Mouse (Mus musculus) midbrain, postnatal 0 days (tissue): Measurements from ENCODE around the gene Gmppa. TPM values are rescaled to one million over a fixed set of nuclear protein-coding genes. Genes with fewer than 3 reads are reported as not detected.

Experiments used
- ATAC-seq: fragments of 200-750 bp; cut with Nextera tagmentation; 2 replicates; pipeline ENCODE4 v1.8.0; 2017; ENCODE audit warnings: moderate number of reproducible peaks, mild to moderate bottlenecking, moderate TSS enrichment, moderate library complexity; ENCODE audit not compliant: low FRiP score
- DNase-seq: peaks from one replicate; pipeline ENCODE4 v3.0.0-alpha.2; 2015; ENCODE audit warnings: low spot score
- H3K27ac ChIP-seq: fragments of 300-500 bp; sonication (generic); 2 replicates; pipeline ENCODE4 v1.5.1; 2014; ENCODE audit warnings: low read depth, mild to moderate bottlenecking, low read length, mixed read lengths
- H3K27me3 ChIP-seq: fragments of 300-500 bp; sonication (generic); 2 replicates; pipeline ENCODE4 v1.6.1; 2014; ENCODE audit warnings: low read length, control low read depth, mixed read lengths; ENCODE audit not compliant: insufficient read depth
- H3K36me3 ChIP-seq: fragments of 300-500 bp; sonication (generic); 2 replicates; pipeline ENCODE4 v1.6.1; 2014; ENCODE audit warnings: low read length, control low read depth, mixed read lengths; ENCODE audit not compliant: insufficient read depth
- H3K4me1 ChIP-seq: fragments of 300-500 bp; sonication (generic); 2 replicates; pipeline ENCODE4 v1.6.1; 2014; ENCODE audit warnings: mild to moderate bottlenecking, control low read depth, antibody characterized with exemption, low read length, mixed read lengths; ENCODE audit not compliant: insufficient read depth
- H3K4me2 ChIP-seq: fragments of 300-500 bp; sonication (generic); 2 replicates; pipeline ENCODE4 v1.6.1; 2014; ENCODE audit warnings: low read depth, mild to moderate bottlenecking, low read length, mixed read lengths; ENCODE audit not compliant: poor library complexity, severe bottlenecking
- H3K4me3 ChIP-seq: fragments of 300-500 bp; sonication (generic); 2 replicates; pipeline ENCODE4 v1.5.1; 2014; ENCODE audit warnings: low read depth, mild to moderate bottlenecking, low read length, moderate library complexity
- H3K9ac ChIP-seq: fragments of 300-500 bp; sonication (generic); replicated peaks from 2 replicates; pipeline ENCODE4 v1.6.1; 2014; ENCODE audit warnings: mild to moderate bottlenecking, low read length, moderate library complexity, mixed read lengths; ENCODE audit not compliant: poor library complexity, severe bottlenecking
- H3K9me3 ChIP-seq: fragments of 300-500 bp; sonication (generic); 2 replicates; pipeline ENCODE4 v1.6.1; 2016; ENCODE audit warnings: low read length, control low read depth
- CTCF ChIP-seq: IDR thresholded peaks from 2 replicates; pipeline ENCODE4 v1.5.1; 2016; ENCODE audit warnings: antibody characterized with exemption, mild to moderate bottlenecking
- WGBS: fragments of 180-500 bp; shearing (Covaris S2); extraction: QIAGEN DNeasy Blood & Tissue Kit; methylation state at CpG from one replicate; pipeline ENCODE4 v1.1.7; 2014; 5-methylcytosine and 5-hydroxymethylcytosine counted together
- polyA plus RNA-seq: library from polyadenylated mRNA; unstranded; fragments of >200 nt; fragmentation: Nextera tagmentation; extraction: Ambion mirVana; gene quantifications from 2 replicates; pipeline ENCODE4 v1.2.1, GENCODE M21; 2015
- total RNA-seq: library from RNA; depleted of rRNA; stranded (reverse); fragments of >200 nt; gene quantifications from 2 replicates; pipeline ENCODE4 v1.2.3, GENCODE M21; 2014

Gmppa gene
- total and polyA plus RNA-seq, 2 experiments from 2014 or later, result 67.4 to 77.1 TPM

- H3K4me1 ChIP-seq, result no peaks in the 10 kb centered on the region
- 60% methylated on average over 3 of the region's 3 CpGs for WGBS
- no peaks in the 10 kb centered on the region for H3K27me3 ChIP-seq
- peaks cover 33% of the 10 kb centered on the region; the same call in 1 of the 2 replicates for H3K36me3 ChIP-seq
- H3K4me2 ChIP-seq, result no peak overlapping the region
- H3K4me3 ChIP-seq, result no peak overlapping the region
- ATAC-seq (no peak), DNase-seq (peak; percentile 19)
- H3K9me3 ChIP-seq, result no peaks in the 10 kb centered on the region
- TF ChIP-seq CTCF, result peak; percentile 63
- no peak overlapping the region for H3K27ac ChIP-seq
- H3K9ac ChIP-seq, result no peak overlapping the region
These were observed 22.0 kb upstream of the Gmppa start for GRCm38 (mm10) chr1:75413749-75414148.

DNA sequence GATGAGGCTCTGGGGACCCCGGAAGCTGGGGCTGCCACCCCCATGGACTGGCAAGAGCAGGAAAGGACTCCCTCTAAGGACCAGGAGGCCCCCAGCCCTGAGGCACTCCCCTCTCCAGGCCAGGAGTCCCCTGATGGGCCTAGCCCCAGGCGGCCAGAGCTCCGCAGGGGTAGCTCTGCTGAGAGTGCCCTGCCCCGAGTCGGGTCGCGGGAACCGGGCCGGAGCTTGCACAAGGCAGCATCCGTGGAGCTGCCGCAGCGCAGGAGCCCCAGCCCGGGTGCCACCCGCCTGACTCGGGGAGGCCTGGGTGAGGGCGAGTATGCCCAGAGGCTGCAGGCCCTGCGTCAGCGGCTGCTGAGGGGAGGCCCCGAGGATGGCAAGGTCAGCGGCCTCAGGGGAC, 13.9 kb upstream of the Gmppa start:
- Histone ChIP-seq H3K9me3 (no peaks in the 10 kb centered on the region), H3K9ac (no peak overlapping the region), H3K4me2 (0 out of 2 replicates have a peak overlapping the region, but pooled peaks have one; percentile 46), H3K4me3 (peak overlapping the region; percentile 31; the same call in 1 of the 2 replicates), H3K27ac (no peak overlapping the region), H3K4me1 (no peaks in the 10 kb centered on the region; the same call in 1 of the 2 replicates), H3K27me3 (peaks cover 20% of the 10 kb centered on the region), H3K36me3 (0 out of 2 replicates have a peak, but pooled peaks cover 7% of the 10 kb centered on the region)
- TF ChIP-seq CTCF, result no peak
- 20% methylated on average over 20 of the region's 20 CpGs for WGBS
- no peak; the same call in 1 of the 2 replicates for ATAC-seq
- no peak for DNase-seq

DNA sequence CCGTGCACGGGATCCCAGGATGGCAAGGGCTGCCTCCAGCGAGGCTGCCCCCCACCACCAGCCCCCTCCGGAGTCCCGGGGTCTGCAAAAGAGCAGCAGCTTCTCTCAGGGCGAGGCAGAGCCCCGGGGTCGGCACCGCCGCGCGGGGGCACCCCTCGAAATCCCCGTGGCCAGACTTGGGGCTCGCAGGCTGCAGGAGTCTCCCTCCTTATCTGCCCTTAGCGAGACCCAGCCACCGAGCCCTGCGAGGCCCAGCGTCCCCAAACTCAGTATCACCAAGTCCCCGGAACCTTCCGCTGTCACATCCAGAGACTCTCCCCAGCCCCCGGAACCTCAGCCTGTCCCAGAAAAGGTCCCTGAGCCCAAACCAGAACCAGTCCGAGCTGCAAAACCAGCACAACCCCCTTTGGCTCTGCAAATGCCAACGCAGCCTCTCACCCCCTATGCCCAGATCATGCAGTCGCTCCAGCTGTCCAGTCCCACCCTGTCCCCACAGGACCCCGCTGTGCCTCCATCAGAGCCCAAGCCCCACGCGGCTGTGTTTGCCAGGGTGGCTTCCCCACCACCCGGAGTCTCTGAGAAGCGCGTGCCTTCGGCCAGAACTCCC, 13.4 kb upstream of the Gmppa start:
- H3K4me1 ChIP-seq, result no peaks in the 10 kb centered on the region; the same call in 1 of the 2 replicates
- 0 out of 2 replicates have a peak, but pooled peaks cover 3% of the 10 kb centered on the region for H3K36me3 ChIP-seq
- DNase-seq (no peak), ATAC-seq (no peak; the same call in 1 of the 2 replicates)
- H3K4me2 ChIP-seq, result peak overlapping the region; percentile 46
- H3K4me3 ChIP-seq, result peak overlapping the region; percentile 31
- peaks cover 20% of the 10 kb centered on the region for H3K27me3 ChIP-seq
- 9% methylated on average over 23 of the region's 32 CpGs for WGBS
- H3K27ac ChIP-seq, result no peak overlapping the region
- peak overlapping the region; percentile 44; the same call in 1 of the 2 replicates for H3K9ac ChIP-seq
- H3K9me3 ChIP-seq, result no peaks in the 10 kb centered on the region
- no peak for TF ChIP-seq CTCF

- ATAC-seq (no peak), DNase-seq (no peak)
- Histone ChIP-seq H3K9ac (peak overlapping the region; percentile 44; the same call in 1 of the 2 replicates), H3K4me2 (peak overlapping the region; percentile 46), H3K4me3 (peak overlapping the region; percentile 31), H3K4me1 (no peaks in the 10 kb centered on the region; the same call in 1 of the 2 replicates), H3K9me3 (no peaks in the 10 kb centered on the region), H3K27ac (peak overlapping the region; percentile 12; the same call in 1 of the 2 replicates), H3K36me3 (peaks cover 9% of the 10 kb centered on the region; the same call in 1 of the 2 replicates), H3K27me3 (peaks cover 20% of the 10 kb centered on the region)
- TF ChIP-seq CTCF, result no peak
- 4% methylated on average over 64 of the region's 71 CpGs for WGBS
These were observed 12.8 kb upstream of the Gmppa start for GRCm38 (mm10) chr1:75422823-75423471.

DNA sequence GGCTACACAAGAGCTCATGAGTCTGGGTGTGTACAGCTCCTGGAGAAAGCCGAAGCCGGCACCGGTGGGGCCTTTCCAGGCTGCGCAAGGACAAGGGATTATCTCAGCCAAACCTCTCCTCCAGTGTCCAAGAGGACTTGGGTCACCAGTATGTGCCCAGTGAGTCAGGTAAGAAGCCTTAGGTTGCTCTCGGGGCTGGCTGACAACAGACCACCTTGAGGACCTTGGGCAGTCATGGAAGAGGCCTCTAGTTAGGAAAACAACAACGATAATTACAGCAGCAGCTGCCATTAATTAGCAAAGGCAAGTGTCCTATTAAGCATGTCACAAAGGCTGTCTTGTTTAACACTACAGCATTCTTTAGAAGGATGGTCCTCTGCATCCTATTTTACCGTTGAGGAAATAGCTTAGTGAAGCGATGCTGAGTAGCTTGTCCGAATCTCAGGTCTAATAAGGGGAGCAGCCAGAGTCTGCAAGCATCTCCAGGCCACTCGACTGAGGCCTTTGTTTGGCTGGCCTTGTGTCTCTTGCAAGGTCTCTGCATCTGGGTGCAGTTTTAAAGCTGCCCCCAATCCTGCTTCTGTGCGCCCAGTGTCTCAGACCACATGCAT, 11.8 kb upstream of the Gmppa start:
- no peak for DNase-seq
- H3K27me3 ChIP-seq, result peaks cover 20% of the 10 kb centered on the region
- H3K27ac ChIP-seq, result no peak overlapping the region
- no peaks in the 10 kb centered on the region for H3K9me3 ChIP-seq
- no peak overlapping the region for H3K4me3 ChIP-seq
- no peaks in the 10 kb centered on the region; the same call in 1 of the 2 replicates for H3K4me1 ChIP-seq
- peaks cover 11% of the 10 kb centered on the region; the same call in 1 of the 2 replicates for H3K36me3 ChIP-seq
- WGBS, result 57% methylated on average over 11 of the region's 11 CpGs
- H3K4me2 ChIP-seq, result no peak overlapping the region
- no peak overlapping the region for H3K9ac ChIP-seq
- TF ChIP-seq CTCF, result no peak
- no peak for ATAC-seq
